Mouse (Mus musculus): ENCODE data around the gene 4930535I16Rik.

DNA sequence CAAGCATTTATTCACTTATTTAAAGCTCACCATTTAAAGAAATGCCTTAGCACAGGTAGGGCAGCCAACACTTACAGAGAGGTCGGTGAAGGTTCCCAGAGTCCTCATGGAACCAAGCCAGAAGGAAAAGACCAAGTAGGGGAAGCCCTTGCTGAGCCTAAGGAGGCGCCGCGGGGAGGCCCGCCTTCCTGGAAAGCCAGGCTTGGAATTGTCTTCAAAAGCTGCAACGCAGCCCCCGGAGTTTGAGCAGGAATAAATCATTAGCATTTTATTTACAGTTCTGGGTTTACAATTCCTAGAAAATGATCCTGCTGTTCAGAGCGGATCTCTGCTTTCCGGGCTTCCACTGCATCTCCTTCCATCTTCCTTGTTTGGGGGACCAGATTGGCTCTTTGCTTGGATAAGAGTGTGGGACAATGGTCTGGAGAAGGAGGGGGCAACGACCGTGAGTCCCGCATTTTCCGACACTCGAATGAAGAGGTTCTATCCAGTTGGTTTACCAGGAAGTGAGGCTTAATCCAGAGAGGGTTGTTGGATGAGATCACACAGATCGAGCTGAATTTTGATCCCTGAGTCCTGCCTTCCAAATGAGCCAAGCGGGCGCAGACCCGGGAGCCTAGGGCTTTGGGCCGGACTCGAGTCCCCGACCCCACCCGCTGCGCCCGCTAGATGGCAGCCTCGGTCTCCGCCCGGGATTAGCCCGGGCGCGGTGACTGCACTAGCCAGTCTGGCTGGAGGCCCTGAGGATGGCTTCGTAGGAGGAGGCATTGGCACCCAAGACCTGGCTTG, 39.1 kb upstream of the 4930535I16Rik start:
- no peak for TF ChIP-seq POLR2A (IDR thresholded peaks at IDR 0.05; ENCODE audit: control insufficient read depth, extremely low read depth, insufficient read depth, low read length, poor library complexity)
- TF ChIP-seq CTCF (IDR thresholded peaks at IDR 0.05; ENCODE audit: borderline replicate concordance, control insufficient read depth, extremely low read depth, insufficient read depth, low read length, poor library complexity), result peak; percentile 93
